ENCODE assay signal across 9 mouse cellular contexts in genomic region chr9:60561641-60562289, GRCm38 (mm10). TPM values are rescaled to one million over a fixed set of nuclear protein-coding genes. Genes with fewer than 3 reads are reported as not detected.
DNase-seq lines count a peak whose midpoint lies in the region; ATAC-seq and TF ChIP-seq lines count a peak whose summit lies in the region.
"Had no signal": no experiment of that assay in that cellular context is flagged by ENCODE, and none has a peak within 500 bp of the region (broad histone marks: within the 10 kb centered on the region; RNA-seq: fewer than 3 reads in every experiment).

No protein-coding gene starts in this region.

- no peaks in the 10 kb centered on the region for H3K4me1 ChIP-seq in lung, embryonic 14.5 days (ENCODE audit: insufficient read depth)
- no peaks in the 10 kb centered on the region for H3K4me1 ChIP-seq in lung, adult 2 months (ENCODE audit: control insufficient read depth, insufficient read depth, low read length)

- no peaks in the 10 kb centered on the region for H3K27me3 ChIP-seq in lung, embryonic 14.5 days (ENCODE audit: insufficient read depth, low read length)
- H3K27me3 ChIP-seq: embryonic facial prominence, embryonic 13.5 days had no signal

- ATAC-seq in frontal cortex, adult (ENCODE audit: low TSS enrichment): peak; percentile 88
- no peak for ATAC-seq in lung, embryonic 14.5 days (ENCODE audit: insufficient read depth)

- WGBS in lung, embryonic 14.5 days: 58% methylated on average over 9 of the region's 9 CpGs
- WGBS in lung, adult 2 months: 58% methylated on average over 9 of the region's 9 CpGs

- H3K4me2 ChIP-seq in lung, embryonic 14.5 days: no peak overlapping the region

- no peak overlapping the region for H3K9ac ChIP-seq in lung, embryonic 14.5 days
- H3K9ac ChIP-seq: embryonic facial prominence, embryonic 13.5 days had no signal

- H3K27ac ChIP-seq in lung, embryonic 14.5 days (ENCODE audit: low read depth): no peak overlapping the region

- no peak for TF ChIP-seq POLR2A in lung, adult 2 months (IDR thresholded peaks at IDR 0.05; ENCODE audit: borderline replicate concordance, extremely low read depth, low read depth, low read length)

- intact Hi-C loops in left cerebral cortex, postnatal 14 days (cut with DNase I): no loop called here

- no peak for TF ChIP-seq CTCF in lung, embryonic 14.5 days (IDR thresholded peaks at IDR 0.05; ENCODE audit: low read depth)
- TF ChIP-seq CTCF in lung, adult 2 months (IDR thresholded peaks at IDR 0.05; ENCODE audit: insufficient read depth, low read length): no peak

- H3K36me3 ChIP-seq in lung, embryonic 14.5 days (ENCODE audit: insufficient read depth): no peaks in the 10 kb centered on the region
- H3K36me3 ChIP-seq: embryonic facial prominence, embryonic 13.5 days had no signal

- no peak overlapping the region for H3K4me3 ChIP-seq in lung, embryonic 14.5 days (ENCODE audit: low read depth, low read length)
- no peak overlapping the region for H3K4me3 ChIP-seq in lung, adult 2 months (replicated peaks; ENCODE audit: extremely low read depth, low read depth, low read length)
- H3K4me3 ChIP-seq: embryonic facial prominence, embryonic 13.5 days had no signal

- no peak for DNase-seq in frontal cortex, postnatal 25 days (ENCODE audit: low spot score in 2 of 2)
- peak; percentile 46 for DNase-seq in lung, embryonic 14.5 days
- no peak for DNase-seq in lung, adult 2 months
- peak; percentile 48 to 72 for DNase-seq in left cerebral cortex, postnatal 14 days (ENCODE audit: low spot score in 2 of 2)
- peak; percentile 13 for DNase-seq in skeletal muscle tissue, adult 2 months (ENCODE audit: low read depth, low spot score)
- DNase-seq in thymus, postnatal 25 days: no peak
- no peak for DNase-seq in spleen, postnatal 14 days (ENCODE audit: low spot score in 2 of 2)

- no peaks in the 10 kb centered on the region for H3K9me3 ChIP-seq in lung, embryonic 14.5 days (ENCODE audit: low read depth, low read length)
- H3K9me3 ChIP-seq: embryonic facial prominence, embryonic 13.5 days had no signal

RNA-seq across cellular contexts. Expression of gene Thsd4, which starts 39.9 kb away (rescaled TPM):
- 16.5 and 18.5 TPM in 2 replicates for polyA plus RNA-seq in lung, embryonic 14.5 days (2014; fragmentation: Nextera tagmentation; extraction: Ambion mirVana)
- 27.2 and 28.1 TPM in 2 replicates for polyA plus RNA-seq in lung, adult 2 months (2012; rRNA removed)
- 1 to 10 TPM; 7.5 to 8.9 TPM for total RNA-seq in left cerebral cortex, postnatal 14 days (2021)

Comparison
In these comparisons a context has a peak if more than half of its experiments do, and no peak if none do; other contexts are left out.
1. DNase-seq: peak in lung, embryonic 14.5 days (single experiment), left cerebral cortex, postnatal 14 days (2 of 2) and skeletal muscle tissue, adult 2 months (single experiment); none in frontal cortex, postnatal 25 days (0 of 2), lung, adult 2 months (single experiment), thymus, postnatal 25 days (single experiment) and spleen, postnatal 14 days (0 of 2).